Mouse (Mus musculus): ENCODE results near the gene Eefsec.

Gene Eefsec

GRCm38 (mm10) chr6:88254082-88254481, 192.3 kb downstream of the Eefsec start:
- no peak for DNase-seq

GRCm38 (mm10) chr6:88251798-88252478, 194.4 kb downstream of the Eefsec start:
- no peak for DNase-seq

GRCm38 (mm10) chr6:88251396-88251795, 194.9 kb downstream of the Eefsec start:
- DNase-seq = no peak

GRCm38 (mm10) chr6:88249231-88249630, 197.1 kb downstream of the Eefsec start:
- DNase-seq = no peak

- DNase-seq = peak; percentile 71
Observed at GRCm38 (mm10) chr6:88242604-88243003, 203.7 kb downstream of the Eefsec start.

- no peak for DNase-seq
Observed at GRCm38 (mm10) chr6:88236513-88236912, 209.8 kb downstream of the Eefsec start.

GRCm38 (mm10) chr6:88235983-88236382, 210.4 kb downstream of the Eefsec start:
- DNase-seq = no peak

- no peak for DNase-seq
Observed at GRCm38 (mm10) chr6:88235461-88235860, 210.9 kb downstream of the Eefsec start.

- DNase-seq = no peak
Observed at GRCm38 (mm10) chr6:88233996-88234395, 212.3 kb downstream of the Eefsec start.

GRCm38 (mm10) chr6:88232221-88232620, 214.1 kb downstream of the Eefsec start:
- DNase-seq = no peak

- no peak for DNase-seq
Observed at GRCm38 (mm10) chr6:88231821-88232220, 214.5 kb downstream of the Eefsec start.

- DNase-seq = no peak
Observed at GRCm38 (mm10) chr6:88229221-88229620, 217.1 kb downstream of the Eefsec start.

- no peak for DNase-seq
Observed at GRCm38 (mm10) chr6:88227537-88227936, 218.8 kb downstream of the Eefsec start.

- DNase-seq = no peak
Observed at GRCm38 (mm10) chr6:88226570-88226994, 219.8 kb downstream of the Eefsec start.

- no peak for DNase-seq
Observed at GRCm38 (mm10) chr6:88221968-88222367, 224.4 kb downstream of the Eefsec start, which contains the start of gene Dnajb8. TSS of gene Dnajb8 (plus strand) at chr6:88222268.

GRCm38 (mm10) chr6:88219094-88219493, 227.2 kb downstream of the Eefsec start:
- DNase-seq = no peak

- DNase-seq = no peak
Observed at GRCm38 (mm10) chr6:88216199-88216598, 230.1 kb downstream of the Eefsec start.

- no peak for DNase-seq
Observed at GRCm38 (mm10) chr6:88215797-88216196, 230.5 kb downstream of the Eefsec start.

- no peak for DNase-seq
Observed at GRCm38 (mm10) chr6:88210182-88210581, 236.2 kb downstream of the Eefsec start.

- DNase-seq = no peak
Observed at GRCm38 (mm10) chr6:88209453-88209852, 236.9 kb downstream of the Eefsec start.

GRCm38 (mm10) chr6:88208321-88208720, 238.0 kb downstream of the Eefsec start:
- no peak for DNase-seq

GRCm38 (mm10) chr6:88207403-88208033, 238.8 kb downstream of the Eefsec start:
- no peak for DNase-seq
